Mouse (Mus musculus) midbrain, embryonic 11.5 days (tissue): ENCODE results near the gene Hspb7. TPM values are rescaled to one million over a fixed set of nuclear protein-coding genes. Genes with fewer than 3 reads are reported as not detected.
A peak's percentile ranks its signal among the peaks of the same experiment; 100 is the strongest.

Experiments used
- ATAC-seq: fragments of 200-750 bp; cut with Nextera tagmentation; 2 replicates; pipeline ENCODE4 v1.8.0; 2017; ENCODE audit warnings: moderate TSS enrichment, moderate library complexity; ENCODE audit not compliant: low FRiP score
- DNase-seq: peaks from one replicate; pipeline ENCODE4 v3.0.0; 2015; ENCODE audit warnings: low spot score; ENCODE audit errors: missing footprints
- H3K27ac ChIP-seq: fragments of 300-500 bp; sonication (generic); 2 replicates; pipeline ENCODE4 v1.5.1; 2014; ENCODE audit warnings: low read depth, low read length
- H3K27me3 ChIP-seq: fragments of 300-500 bp; sonication (generic); 2 replicates; pipeline ENCODE4 v1.6.1; 2014; ENCODE audit warnings: mild to moderate bottlenecking, low read length, moderate library complexity, mixed read lengths; ENCODE audit not compliant: control insufficient read depth, insufficient read depth
- H3K36me3 ChIP-seq: fragments of 300-500 bp; sonication (generic); 2 replicates; pipeline ENCODE4 v1.6.1; 2014; ENCODE audit warnings: mild to moderate bottlenecking, low read length, moderate library complexity, mixed read lengths; ENCODE audit not compliant: control insufficient read depth, insufficient read depth
- H3K4me1 ChIP-seq: fragments of 300-500 bp; sonication (generic); 2 replicates; pipeline ENCODE4 v1.6.1; 2014; ENCODE audit warnings: low read length; ENCODE audit not compliant: control insufficient read depth, insufficient read depth
- H3K4me2 ChIP-seq: fragments of 300-500 bp; sonication (generic); 2 replicates; pipeline ENCODE4 v1.6.1; 2014; ENCODE audit warnings: mild to moderate bottlenecking, moderate library complexity
- H3K4me3 ChIP-seq: fragments of 300-500 bp; sonication (generic); 2 replicates; pipeline ENCODE4 v1.5.1; 2014; ENCODE audit warnings: low read depth, low read length
- H3K9ac ChIP-seq: fragments of 300-500 bp; sonication (generic); 2 replicates; pipeline ENCODE4 v1.6.1; 2014; ENCODE audit warnings: low read length
- H3K9me3 ChIP-seq: fragments of 300-500 bp; sonication (generic); 2 replicates; pipeline ENCODE4 v1.6.1; 2016; ENCODE audit warnings: low read length; ENCODE audit not compliant: control insufficient read depth
- WGBS: fragments of 180-500 bp; shearing (Covaris S2); extraction: QIAGEN DNeasy Blood & Tissue Kit; methylation state at CpG from one replicate; pipeline ENCODE4 v1.1.7; 2014; 5-methylcytosine and 5-hydroxymethylcytosine counted together
- polyA plus RNA-seq: library from polyadenylated mRNA; unstranded; fragments of >200 nt; fragmentation: Nextera tagmentation; extraction: Ambion mirVana; gene quantifications from 2 replicates; pipeline ENCODE4 v1.2.1, GENCODE M21; 2014

Hspb7 gene
- polyA plus RNA-seq, 1 experiment from 2014 or later: not detected

DNA sequence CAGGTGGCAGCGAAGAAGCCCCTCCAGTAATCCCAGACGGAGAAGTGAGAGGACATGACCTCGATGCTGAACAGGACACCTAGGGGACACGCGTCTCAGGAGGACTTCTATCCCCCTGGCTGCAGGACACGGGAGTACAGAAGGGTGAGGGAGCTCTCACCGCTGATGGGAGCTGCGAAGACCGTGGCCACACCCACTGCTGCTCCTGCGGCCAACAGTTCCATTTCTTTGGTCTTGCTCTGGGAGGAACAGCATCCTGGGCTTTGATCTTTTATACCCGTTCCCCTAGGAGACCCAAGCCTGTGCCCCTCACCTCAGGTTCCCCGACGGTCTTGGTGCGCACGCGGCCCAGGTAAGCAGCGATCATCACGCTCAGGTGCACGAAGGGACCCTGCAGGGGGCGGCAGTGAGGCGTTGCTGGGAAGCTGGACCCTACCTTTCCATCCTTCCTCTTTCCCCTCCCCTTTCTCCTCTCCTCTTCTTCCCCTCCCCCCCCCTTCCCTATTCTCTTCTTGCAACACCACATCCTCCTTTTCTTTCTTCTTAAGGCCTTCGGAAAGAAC is 9.1 kb upstream of the Hspb7 start:
- peak; percentile 71 for DNase-seq
- no peaks in the 10 kb centered on the region for H3K4me1 ChIP-seq
- no peak overlapping the region for H3K4me3 ChIP-seq
- H3K27ac ChIP-seq: no peak overlapping the region
- 20% methylated on average over 22 of the region's 22 CpGs for WGBS
- no peaks in the 10 kb centered on the region for H3K9me3 ChIP-seq
- H3K27me3 ChIP-seq: no peaks in the 10 kb centered on the region
- H3K4me2 ChIP-seq: no peak overlapping the region
- H3K36me3 ChIP-seq: no peaks in the 10 kb centered on the region
- no peak for ATAC-seq
- no peak overlapping the region for H3K9ac ChIP-seq

GRCm38 (mm10) chr4:141415924-141416323 is 4.7 kb upstream of the Hspb7 start, which contains the start of gene Clcnkb:
TSS of gene Clcnkb (minus strand) at chr4:141416014.
- no peak within 1 kb of the TSS for H3K4me2 ChIP-seq
- no peaks in the 10 kb centered on the region for H3K9me3 ChIP-seq
- no peaks in the 10 kb centered on the region for H3K36me3 ChIP-seq
- 72% methylated on average over 7 of the region's 7 CpGs for WGBS
- no peaks in the 10 kb centered on the region for H3K27me3 ChIP-seq
- ATAC-seq (no peak), DNase-seq (no peak)
- H3K9ac ChIP-seq: no peak within 1 kb of the TSS
- no peak within 1 kb of the TSS for H3K27ac ChIP-seq
- no peak within 1 kb of the TSS for H3K4me3 ChIP-seq
- no peaks in the 10 kb centered on the region for H3K4me1 ChIP-seq

DNA sequence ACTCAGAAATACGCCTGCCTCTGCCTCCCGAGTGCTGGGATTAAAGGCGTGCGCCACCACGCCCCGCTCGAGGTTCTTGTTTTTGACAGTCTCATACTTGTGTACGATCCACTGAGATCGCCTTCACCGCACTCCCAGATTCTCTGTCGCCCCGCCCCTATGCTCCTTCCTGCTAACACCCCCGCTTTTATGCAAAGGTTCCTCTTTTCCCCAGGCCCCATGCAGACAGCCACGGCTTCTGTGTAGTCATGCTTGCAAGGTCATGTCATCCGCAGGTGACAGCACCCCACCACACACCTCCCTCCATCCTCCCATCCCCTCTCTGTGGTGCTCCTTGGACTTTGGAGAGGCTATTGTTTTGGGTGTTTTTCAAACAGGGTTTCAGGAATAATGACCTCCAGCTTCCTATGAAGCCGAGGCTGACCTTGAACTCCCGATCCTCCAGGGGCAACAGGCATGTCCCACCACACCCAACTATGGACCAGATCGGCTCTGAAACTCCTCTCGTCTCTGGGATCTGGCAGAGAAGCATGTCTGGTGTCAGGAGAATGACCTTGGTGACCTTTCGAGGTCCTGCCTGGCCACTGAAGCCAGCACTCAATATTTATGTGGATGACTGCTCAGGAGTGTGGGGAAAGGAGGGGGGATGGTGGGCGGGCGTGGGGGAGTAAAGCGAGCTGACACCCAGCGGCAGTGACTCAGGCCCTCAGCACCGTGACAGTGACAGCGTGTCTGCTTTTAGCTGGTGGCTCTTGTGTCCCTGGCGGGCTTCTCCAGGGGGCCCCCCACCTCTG is 984 bp upstream of the Hspb7 start:
- DNase-seq (no peak), ATAC-seq (no peak)
- H3K4me1 ChIP-seq: no peaks in the 10 kb centered on the region
- H3K9me3 ChIP-seq: no peaks in the 10 kb centered on the region
- H3K27me3 ChIP-seq: no peaks in the 10 kb centered on the region; the same call in none of the 2 replicates
- no peaks in the 10 kb centered on the region for H3K36me3 ChIP-seq
- no peak overlapping the region for H3K4me2 ChIP-seq
- 73% methylated on average over 27 of the region's 27 CpGs for WGBS
- H3K9ac ChIP-seq: no peak overlapping the region
- H3K4me3 ChIP-seq: no peak overlapping the region
- H3K27ac ChIP-seq: no peak overlapping the region

DNA sequence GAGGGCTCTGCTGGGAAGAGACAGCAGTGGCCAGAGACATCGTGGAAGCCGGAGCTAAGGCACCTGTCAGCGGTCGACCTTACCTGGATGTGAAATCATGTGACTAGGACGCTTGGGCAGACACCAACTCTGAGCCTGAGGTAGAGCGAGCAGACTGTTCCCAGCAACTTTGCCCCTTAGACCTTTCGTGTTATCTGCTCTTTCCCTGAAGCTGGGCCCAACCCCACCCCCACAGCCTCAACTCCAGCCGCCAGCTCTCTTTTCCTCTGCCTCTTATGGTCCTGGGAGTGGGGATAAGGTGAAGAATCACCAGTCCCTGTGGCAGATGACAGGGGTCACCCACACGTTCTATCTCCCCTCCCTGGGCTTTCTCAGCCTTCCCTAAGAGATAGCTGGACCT is 307 bp downstream of the Hspb7 start:
- no peak for ATAC-seq
- H3K4me1 ChIP-seq: 0 out of 2 replicates have a peak, but pooled peaks cover 3% of the 10 kb centered on the region
- WGBS: 65% methylated on average over 9 of the region's 9 CpGs
- H3K36me3 ChIP-seq: no peaks in the 10 kb centered on the region
- no peak overlapping the region for H3K27ac ChIP-seq
- H3K9me3 ChIP-seq: no peaks in the 10 kb centered on the region
- no peak overlapping the region for H3K4me2 ChIP-seq
- no peak for DNase-seq
- peaks cover 5% of the 10 kb centered on the region for H3K27me3 ChIP-seq
- H3K9ac ChIP-seq: no peak overlapping the region
- no peak overlapping the region for H3K4me3 ChIP-seq

- ATAC-seq (no peak), DNase-seq (no peak)
- Histone ChIP-seq H3K4me2 (no peak overlapping the region), H3K36me3 (no peaks in the 10 kb centered on the region), H3K4me1 (0 out of 2 replicates have a peak, but pooled peaks cover 5% of the 10 kb centered on the region), H3K9ac (no peak overlapping the region), H3K27ac (no peak overlapping the region), H3K27me3 (peaks cover 6% of the 10 kb centered on the region), H3K4me3 (no peak overlapping the region), H3K9me3 (no peaks in the 10 kb centered on the region)
- 80% methylated on average over 14 of the region's 14 CpGs for WGBS
Observed at GRCm38 (mm10) chr4:141421423-141421822, 844 bp downstream of the Hspb7 start.

DNA sequence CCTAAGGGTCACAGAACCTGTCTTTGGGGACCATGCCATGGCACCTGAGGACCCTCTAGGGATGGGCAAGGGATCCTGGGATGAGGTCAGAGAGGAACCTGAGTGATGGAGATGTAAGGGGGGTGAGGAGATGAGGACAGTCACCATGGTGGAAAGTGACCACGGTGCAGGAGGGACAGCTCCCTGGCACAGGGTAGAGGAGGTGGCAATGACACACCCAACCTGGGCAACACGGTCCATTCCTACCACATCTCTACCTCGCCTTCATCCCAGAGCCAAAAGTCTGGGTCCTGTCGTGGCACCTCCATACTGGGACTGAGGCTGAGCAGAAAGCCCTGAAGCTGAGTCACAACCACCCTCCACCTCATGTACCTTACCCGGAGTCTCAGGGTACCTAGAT is 2.3 kb downstream of the Hspb7 start:
- WGBS: 77% methylated on average over 5 of the region's 5 CpGs

DNA sequence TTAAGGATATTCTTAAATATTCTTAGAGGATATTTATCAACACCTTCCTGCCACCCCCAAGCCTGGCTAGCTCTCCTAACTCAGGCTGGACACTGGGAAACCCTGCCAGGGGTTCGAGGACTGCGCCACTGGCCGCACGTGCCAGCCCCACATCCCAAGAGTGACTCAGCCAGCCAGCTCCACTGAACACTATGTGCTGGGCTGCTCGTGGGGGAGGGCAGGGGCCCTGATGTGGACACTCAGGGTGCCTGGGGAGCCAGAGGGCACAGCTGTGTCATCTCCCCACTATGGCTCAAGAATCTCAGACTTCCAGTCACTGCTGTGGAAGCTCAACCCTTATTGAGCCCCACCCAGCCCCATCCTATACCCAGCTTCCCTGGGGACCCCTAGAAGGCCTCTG is 2.7 kb downstream of the Hspb7 start:
- no peak overlapping the region for H3K27ac ChIP-seq
- H3K27me3 ChIP-seq: peaks cover 6% of the 10 kb centered on the region
- H3K9ac ChIP-seq: no peak overlapping the region
- no peak overlapping the region for H3K4me3 ChIP-seq
- H3K9me3 ChIP-seq: no peaks in the 10 kb centered on the region
- WGBS: 84% methylated on average over 5 of the region's 5 CpGs
- no peak overlapping the region for H3K4me2 ChIP-seq
- ATAC-seq: no peak
- DNase-seq: no peak
- no peaks in the 10 kb centered on the region for H3K36me3 ChIP-seq
- 0 out of 2 replicates have a peak, but pooled peaks cover 5% of the 10 kb centered on the region for H3K4me1 ChIP-seq

More for the DNA sequence above, 2.3 kb downstream of the Hspb7 start:
- Histone ChIP-seq H3K9me3 (no peaks in the 10 kb centered on the region), H3K4me2 (no peak overlapping the region), H3K9ac (no peak overlapping the region), H3K36me3 (no peaks in the 10 kb centered on the region), H3K4me1 (0 out of 2 replicates have a peak, but pooled peaks cover 5% of the 10 kb centered on the region), H3K4me3 (no peak overlapping the region), H3K27me3 (peaks cover 6% of the 10 kb centered on the region), H3K27ac (no peak overlapping the region)
- ATAC-seq (no peak), DNase-seq (no peak)

GRCm38 (mm10) chr4:141423691-141424431 is 3.3 kb downstream of the Hspb7 start:
- Histone ChIP-seq H3K4me3 (no peak overlapping the region), H3K27me3 (peaks cover 6% of the 10 kb centered on the region), H3K36me3 (no peaks in the 10 kb centered on the region), H3K4me1 (0 out of 2 replicates have a peak, but pooled peaks cover 5% of the 10 kb centered on the region), H3K9ac (no peak overlapping the region), H3K9me3 (no peaks in the 10 kb centered on the region), H3K4me2 (no peak overlapping the region), H3K27ac (no peak overlapping the region)
- ATAC-seq (no peak), DNase-seq (no peak)
- 94% methylated on average over 13 of the region's 13 CpGs for WGBS
